Mouse (Mus musculus) WW6 (cell line): Measurements from ENCODE around the gene Elmo2.

ENCODE experiments used
- DNase-seq: peaks from one replicate; pipeline ENCODE4 v3.0.0-alpha.2; 2013; ENCODE audit warnings: low read depth, low spot score

The Elmo2 gene

GRCm38 (mm10) chr2:165297429-165297828, 28.9 kb downstream of the Elmo2 start:
- no peak for DNase-seq

- DNase-seq = no peak
Measured at GRCm38 (mm10) chr2:165296571-165296970, 29.7 kb downstream of the Elmo2 start.

- no peak for DNase-seq
Measured at GRCm38 (mm10) chr2:165288315-165289031, 37.8 kb downstream of the Elmo2 start.

GRCm38 (mm10) chr2:165287202-165287984, 38.9 kb downstream of the Elmo2 start, which contains the start of gene Slc35c2:
Gene Slc35c2 (minus strand): TSS chr2:165287869.
- DNase-seq = peak; percentile 82

- no peak for DNase-seq
Measured at GRCm38 (mm10) chr2:165286361-165287201, 39.7 kb downstream of the Elmo2 start.

GRCm38 (mm10) chr2:165285621-165286020, 40.7 kb downstream of the Elmo2 start:
- DNase-seq = no peak

GRCm38 (mm10) chr2:165285034-165285433, 41.2 kb downstream of the Elmo2 start:
- DNase-seq = no peak

DNA sequence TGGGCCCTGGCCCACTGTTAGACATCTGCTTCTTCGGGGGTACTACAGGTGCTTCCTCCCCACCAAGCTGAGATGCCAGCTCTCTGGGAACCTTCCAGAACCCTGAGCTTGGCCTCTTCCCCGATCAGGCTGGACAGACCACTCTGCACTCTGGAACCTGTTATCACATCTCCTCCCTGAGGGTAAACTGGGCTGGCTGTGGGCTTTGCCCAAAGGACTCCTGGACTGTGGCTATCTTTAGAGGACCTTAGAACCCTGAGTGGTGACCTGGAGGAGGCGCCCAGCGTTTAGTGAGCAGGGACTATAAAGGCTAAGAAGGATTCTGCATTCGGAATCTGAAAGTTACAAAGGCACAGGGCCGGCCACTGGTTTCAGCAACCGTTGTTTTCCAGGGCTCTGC, 41.9 kb downstream of the Elmo2 start:
- DNase-seq = no peak

DNA sequence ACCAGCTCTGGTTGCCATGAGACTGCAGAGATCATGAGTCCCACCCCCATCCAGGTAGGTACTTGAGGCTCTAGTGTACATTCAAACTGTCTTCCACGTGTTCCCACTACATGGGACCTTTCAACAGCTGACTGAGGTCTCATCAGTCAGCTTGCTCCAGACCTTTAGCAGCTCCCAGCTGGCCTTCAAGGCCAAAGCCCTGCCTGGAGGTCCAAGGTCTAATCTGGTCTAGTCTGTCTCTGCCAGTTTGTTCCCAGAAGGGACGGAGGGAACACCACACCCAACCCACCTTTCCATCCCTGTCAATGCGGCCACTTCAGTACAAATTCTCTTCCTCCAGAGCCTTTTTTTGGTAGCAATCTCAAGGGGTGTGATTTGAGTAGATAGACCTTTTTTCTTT, 42.6 kb downstream of the Elmo2 start:
- DNase-seq = no peak

- no peak for DNase-seq
Measured at GRCm38 (mm10) chr2:165281779-165282311, 44.4 kb downstream of the Elmo2 start.

DNA sequence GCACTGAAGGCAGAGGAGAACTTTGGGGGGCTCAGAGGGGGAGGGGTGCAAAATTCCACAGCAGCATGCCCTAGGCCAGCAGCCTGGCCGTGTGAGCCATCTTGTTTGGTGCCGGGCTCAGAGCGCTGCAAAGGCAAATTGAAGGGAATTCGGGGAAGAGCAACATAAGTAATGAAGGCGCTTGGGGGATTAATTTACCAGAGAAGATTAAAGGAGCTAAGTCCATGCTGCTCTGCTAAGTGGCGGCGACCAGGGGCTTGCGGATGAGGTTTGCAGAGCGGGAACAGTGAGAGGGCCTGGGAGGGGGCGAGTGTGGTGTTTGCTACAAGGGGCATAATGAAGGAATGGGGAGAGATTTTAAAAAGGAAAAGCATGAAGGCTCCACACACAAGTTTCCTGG, 46.9 kb downstream of the Elmo2 start:
- DNase-seq = no peak

GRCm38 (mm10) chr2:165277188-165277740, 49.0 kb downstream of the Elmo2 start:
- no peak for DNase-seq

GRCm38 (mm10) chr2:165275824-165276223, 50.5 kb downstream of the Elmo2 start:
- no peak for DNase-seq

GRCm38 (mm10) chr2:165275124-165275640, 51.1 kb downstream of the Elmo2 start:
- DNase-seq = no peak

DNA sequence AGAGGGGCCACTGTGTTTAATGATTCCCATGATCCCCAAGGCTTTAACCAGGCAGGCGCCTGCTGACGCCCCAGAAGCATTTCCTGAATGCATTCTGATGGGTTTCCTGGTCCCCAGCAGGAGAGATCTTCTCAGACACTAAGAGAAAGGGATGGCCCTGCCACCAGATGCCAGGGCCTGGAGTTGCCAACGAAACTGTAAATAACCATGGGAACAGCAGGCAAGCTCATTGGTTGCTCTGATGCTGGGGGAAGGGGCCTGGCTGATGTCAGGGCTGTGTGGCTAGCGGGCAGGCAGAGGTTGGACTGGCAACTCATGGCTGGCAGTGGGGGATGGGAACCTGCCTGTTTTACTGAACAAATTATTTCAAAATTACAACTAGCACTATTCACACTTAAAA, 52.7 kb downstream of the Elmo2 start:
- DNase-seq = no peak

GRCm38 (mm10) chr2:165271326-165271725, 55.0 kb downstream of the Elmo2 start:
- no peak for DNase-seq

DNA sequence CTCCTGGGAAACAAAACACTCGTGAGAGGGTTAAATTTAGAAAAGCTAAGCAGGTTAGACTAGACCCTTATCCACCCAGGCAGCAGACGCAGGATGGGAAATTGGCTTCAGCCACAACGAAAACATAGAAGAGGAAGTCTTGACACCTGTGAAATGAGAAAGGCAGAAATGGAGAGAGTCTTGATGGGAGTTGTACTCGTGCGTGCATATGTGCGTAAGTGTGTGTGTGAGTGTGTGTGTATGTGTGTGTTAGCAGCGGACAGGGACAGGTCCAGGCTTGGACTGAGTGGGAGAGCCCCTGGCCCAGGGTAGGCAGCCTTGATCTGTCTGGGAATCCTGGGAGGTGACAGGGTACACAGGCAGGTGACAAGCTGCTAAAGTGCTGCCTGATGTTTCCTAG, 55.4 kb downstream of the Elmo2 start:
- DNase-seq = no peak

GRCm38 (mm10) chr2:165266739-165267138, 59.5 kb downstream of the Elmo2 start:
- no peak for DNase-seq

- no peak for DNase-seq
Measured at GRCm38 (mm10) chr2:165263861-165264260, 62.4 kb downstream of the Elmo2 start.

- no peak for DNase-seq
Measured at GRCm38 (mm10) chr2:165262274-165262990, 63.8 kb downstream of the Elmo2 start.

- no peak for DNase-seq
Measured at GRCm38 (mm10) chr2:165259859-165260258, 66.4 kb downstream of the Elmo2 start.
